Mouse (Mus musculus) embryonic facial prominence, embryonic 14.5 days (tissue): ENCODE measurements around the gene Extl2. TPM values are rescaled to one million over a fixed set of nuclear protein-coding genes. Genes with fewer than 3 reads are reported as not detected.

ENCODE experiments used
- ATAC-seq: fragments of 200-750 bp; cut with Nextera tagmentation; 2 replicates; pipeline ENCODE4 v1.8.0; 2017; ENCODE audit warnings: low read depth, moderate number of reproducible peaks, moderate TSS enrichment
- DNase-seq: peaks from one replicate; pipeline ENCODE4 v3.0.0-alpha.2; 2015; ENCODE audit warnings: low spot score
- H3K27ac ChIP-seq: fragments of 300-500 bp; sonication (generic); replicated peaks from 2 replicates; pipeline ENCODE4 v1.5.1; 2014; ENCODE audit warnings: low read depth, mild to moderate bottlenecking, low read length, moderate library complexity
- H3K27me3 ChIP-seq: fragments of 300-500 bp; sonication (generic); replicated peaks from 2 replicates; pipeline ENCODE4 v1.6.1; 2014; ENCODE audit warnings: low read length; ENCODE audit not compliant: control insufficient read depth, insufficient read depth
- H3K36me3 ChIP-seq: fragments of 300-500 bp; sonication (generic); 2 replicates; pipeline ENCODE4 v1.6.1; 2014; ENCODE audit warnings: low read length, mixed read lengths; ENCODE audit not compliant: control insufficient read depth, insufficient read depth
- H3K4me1 ChIP-seq: fragments of 300-500 bp; sonication (generic); 2 replicates; pipeline ENCODE4 v1.6.1; 2014; ENCODE audit warnings: antibody characterized with exemption, low read length; ENCODE audit not compliant: control insufficient read depth, insufficient read depth
- H3K4me2 ChIP-seq: fragments of 300-500 bp; sonication (generic); 2 replicates; pipeline ENCODE4 v1.6.1; 2014; ENCODE audit warnings: low read depth, mild to moderate bottlenecking, low read length, moderate library complexity, mixed read lengths
- H3K4me3 ChIP-seq: fragments of 300-500 bp; sonication (generic); 2 replicates; pipeline ENCODE4 v1.5.1; 2014; ENCODE audit warnings: low read depth, mild to moderate bottlenecking, low read length
- H3K9ac ChIP-seq: fragments of 300-500 bp; sonication (generic); 2 replicates; pipeline ENCODE4 v1.6.1; 2014; ENCODE audit warnings: low read depth, mild to moderate bottlenecking, low read length, moderate library complexity, mixed read lengths
- H3K9me3 ChIP-seq: fragments of 300-500 bp; sonication (generic); 2 replicates; pipeline ENCODE4 v1.6.1; 2016; ENCODE audit warnings: low read length; ENCODE audit not compliant: control insufficient read depth
- WGBS: fragments of 180-500 bp; shearing (Covaris S2); extraction: QIAGEN DNeasy Blood & Tissue Kit; methylation state at CpG from one replicate; pipeline ENCODE4 v1.1.7; 2014; 5-methylcytosine and 5-hydroxymethylcytosine counted together
- polyA plus RNA-seq: library from polyadenylated mRNA; unstranded; fragments of >200 nt; fragmentation: Nextera tagmentation; extraction: Ambion mirVana; gene quantifications from 2 replicates; pipeline ENCODE4 v1.2.1, GENCODE M21; 2014

Gene Extl2
- polyA plus RNA-seq, 1 experiment from 2014 or later, result 23.8 TPM

DNA sequence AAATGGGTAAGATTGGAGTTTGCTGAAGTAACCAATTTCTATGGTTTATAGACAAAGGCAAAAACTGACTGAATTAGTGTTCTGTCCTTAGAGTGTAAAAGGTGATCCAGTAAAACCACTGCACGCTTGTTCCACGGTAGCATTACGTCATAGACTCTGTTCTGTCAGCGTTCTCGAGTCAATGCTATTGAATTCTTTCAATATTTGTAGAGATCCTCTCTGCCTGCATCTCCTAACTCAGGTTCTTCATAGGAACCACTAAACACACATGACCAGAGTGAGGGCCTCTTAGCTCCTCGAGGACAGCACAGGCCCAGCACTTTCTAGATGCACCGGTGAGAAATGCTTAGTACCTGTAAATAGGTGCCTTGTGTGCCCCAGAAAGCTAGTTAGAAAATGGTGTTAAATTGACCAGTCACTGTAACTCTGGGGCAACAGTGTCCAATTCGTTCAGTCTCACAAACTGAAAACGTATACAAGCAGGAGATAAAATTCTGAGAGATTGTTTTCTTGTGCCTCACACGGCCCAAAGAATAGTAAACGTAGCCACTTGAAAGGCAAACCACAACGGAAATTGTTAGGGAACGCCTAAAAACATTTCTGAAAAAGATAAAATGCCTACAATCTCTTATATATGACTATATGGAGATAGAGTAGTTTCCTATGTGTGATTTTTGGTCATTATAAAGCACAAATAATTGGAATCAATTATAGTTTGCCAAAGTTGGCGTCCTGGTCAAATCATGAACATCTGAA is 35.2 kb upstream of the Extl2 start:
- WGBS, result 89% methylated on average over 14 of the region's 14 CpGs
- no peak overlapping the region for H3K4me2 ChIP-seq
- H3K36me3 ChIP-seq, result peaks cover 49% of the 10 kb centered on the region; the same call in 1 of the 2 replicates
- H3K4me1 ChIP-seq, result no peaks in the 10 kb centered on the region
- H3K9ac ChIP-seq, result no peak overlapping the region
- ATAC-seq (no peak), DNase-seq (no peak)
- no peaks in the 10 kb centered on the region for H3K27me3 ChIP-seq
- H3K9me3 ChIP-seq, result no peaks in the 10 kb centered on the region
- no peak overlapping the region for H3K27ac ChIP-seq
- no peak overlapping the region for H3K4me3 ChIP-seq

GRCm38 (mm10) chr3:115974228-115974627 is 33.0 kb upstream of the Extl2 start:
- Histone ChIP-seq H3K9me3 (no peaks in the 10 kb centered on the region), H3K4me3 (no peak overlapping the region), H3K36me3 (peaks cover 64% of the 10 kb centered on the region; the same call in 1 of the 2 replicates), H3K27ac (no peak overlapping the region), H3K4me2 (no peak overlapping the region), H3K9ac (no peak overlapping the region), H3K4me1 (no peaks in the 10 kb centered on the region), H3K27me3 (no peaks in the 10 kb centered on the region)
- 85% methylated on average over 6 of the region's 6 CpGs for WGBS
- ATAC-seq (no peak), DNase-seq (no peak)

DNA sequence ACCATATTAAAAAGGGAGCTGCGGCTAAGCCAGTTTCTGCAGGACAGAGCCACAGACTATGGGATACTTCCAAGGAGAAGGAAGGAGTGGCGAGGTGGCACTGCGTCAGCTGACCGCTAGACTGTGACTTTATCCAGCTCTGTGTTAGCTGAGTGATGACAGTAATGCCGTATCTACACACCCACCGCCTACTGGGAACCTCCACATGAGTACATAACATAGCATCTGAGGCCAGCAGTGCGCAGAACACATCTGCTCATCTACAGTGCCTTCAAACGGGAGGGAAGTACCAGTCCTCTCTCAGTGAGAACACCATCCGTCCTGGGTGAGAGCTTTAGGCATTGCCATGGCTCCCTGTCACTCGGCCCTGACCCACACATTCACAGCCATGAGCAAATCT is 32.3 kb upstream of the Extl2 start:
- Histone ChIP-seq H3K27me3 (no peaks in the 10 kb centered on the region), H3K9ac (no peak overlapping the region), H3K27ac (no peak overlapping the region), H3K4me3 (no peak overlapping the region), H3K36me3 (peaks cover 67% of the 10 kb centered on the region), H3K9me3 (no peaks in the 10 kb centered on the region), H3K4me2 (no peak overlapping the region), H3K4me1 (no peaks in the 10 kb centered on the region)
- WGBS, result 94% methylated on average over 10 of the region's 10 CpGs
- ATAC-seq (no peak), DNase-seq (no peak)

GRCm38 (mm10) chr3:115979000-115979399 is 28.3 kb upstream of the Extl2 start:
- WGBS, result 31% methylated on average over 1 of the region's 1 CpGs
- Histone ChIP-seq H3K4me2 (no peak overlapping the region), H3K4me3 (no peak overlapping the region), H3K36me3 (peaks cover 69% of the 10 kb centered on the region), H3K27ac (no peak overlapping the region), H3K9ac (no peak overlapping the region), H3K27me3 (no peaks in the 10 kb centered on the region), H3K9me3 (no peaks in the 10 kb centered on the region), H3K4me1 (no peaks in the 10 kb centered on the region)
- DNase-seq, result peak; percentile 54
- no peak for ATAC-seq

DNA sequence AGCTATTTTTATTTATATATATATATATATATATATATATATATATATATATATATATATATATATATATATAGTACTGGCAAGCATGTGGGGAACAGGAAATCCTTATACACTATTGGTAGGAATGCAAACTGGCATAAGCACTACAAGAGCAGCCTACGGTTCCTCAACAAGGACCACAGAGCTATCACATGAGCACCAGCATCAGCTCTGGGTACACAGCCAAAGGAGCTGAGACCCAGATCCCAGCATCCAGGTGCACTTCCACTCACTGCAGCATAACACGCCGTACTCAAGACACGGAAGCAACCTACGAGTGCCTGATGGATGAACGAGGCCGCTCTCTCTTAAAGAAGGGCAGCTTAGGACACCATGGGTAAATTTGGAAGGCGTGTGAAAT is 24.0 kb upstream of the Extl2 start:
- Histone ChIP-seq H3K36me3 (peaks cover 56% of the 10 kb centered on the region), H3K4me2 (no peak overlapping the region), H3K9me3 (no peaks in the 10 kb centered on the region), H3K4me1 (no peaks in the 10 kb centered on the region), H3K27ac (no peak overlapping the region), H3K4me3 (no peak overlapping the region), H3K9ac (no peak overlapping the region), H3K27me3 (no peaks in the 10 kb centered on the region)
- ATAC-seq (no peak), DNase-seq (no peak)
- 93% methylated on average over 8 of the region's 8 CpGs for WGBS

GRCm38 (mm10) chr3:115984653-115985052 is 22.6 kb upstream of the Extl2 start:
- Histone ChIP-seq H3K4me2 (no peak overlapping the region), H3K27me3 (no peaks in the 10 kb centered on the region), H3K4me3 (no peak overlapping the region), H3K27ac (no peak overlapping the region), H3K4me1 (no peaks in the 10 kb centered on the region), H3K9me3 (no peaks in the 10 kb centered on the region), H3K9ac (no peak overlapping the region), H3K36me3 (peaks cover 61% of the 10 kb centered on the region)
- WGBS, result 94% methylated on average over 9 of the region's 9 CpGs
- ATAC-seq, result no peak
- DNase-seq, result no peak

- no peak overlapping the region for H3K4me3 ChIP-seq
- no peaks in the 10 kb centered on the region for H3K27me3 ChIP-seq
- DNase-seq, result peak; percentile 43
- H3K4me1 ChIP-seq, result no peaks in the 10 kb centered on the region
- H3K27ac ChIP-seq, result no peak overlapping the region
- no peaks in the 10 kb centered on the region for H3K9me3 ChIP-seq
- 70% methylated on average over 9 of the region's 9 CpGs for WGBS
- ATAC-seq, result peak; percentile 63; the same call in 1 of the 2 replicates
- H3K36me3 ChIP-seq, result peaks cover 65% of the 10 kb centered on the region
- H3K9ac ChIP-seq, result no peak overlapping the region
- H3K4me2 ChIP-seq, result no peak overlapping the region
These were observed 21.9 kb upstream of the Extl2 start for GRCm38 (mm10) chr3:115985183-115985892.

DNA sequence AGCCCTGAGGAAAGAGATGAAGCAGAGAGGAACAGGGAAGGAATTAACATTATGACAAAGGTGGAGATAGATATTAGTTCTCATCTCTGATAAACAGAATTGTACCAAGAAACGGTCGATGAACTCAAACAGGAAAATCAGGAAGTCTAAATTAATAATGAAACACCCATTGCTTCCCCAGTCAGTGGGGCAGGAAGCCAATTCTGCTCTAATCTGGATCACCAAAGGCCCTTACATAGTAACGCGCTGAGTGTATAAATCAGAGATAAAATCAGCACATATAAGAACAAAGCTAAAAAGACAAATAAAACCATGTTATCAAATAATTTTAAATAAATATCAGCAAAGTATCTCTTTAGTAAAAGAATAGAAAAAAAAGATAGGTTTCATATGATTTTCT is 15.2 kb upstream of the Extl2 start:
- ATAC-seq (no peak), DNase-seq (no peak)
- 78% methylated on average over 4 of the region's 4 CpGs for WGBS
- H3K27ac ChIP-seq, result no peak overlapping the region
- no peaks in the 10 kb centered on the region for H3K9me3 ChIP-seq
- peaks cover 37% of the 10 kb centered on the region for H3K36me3 ChIP-seq
- no peak overlapping the region for H3K4me2 ChIP-seq
- H3K27me3 ChIP-seq, result no peaks in the 10 kb centered on the region
- no peak overlapping the region for H3K4me3 ChIP-seq
- H3K9ac ChIP-seq, result no peak overlapping the region
- H3K4me1 ChIP-seq, result no peaks in the 10 kb centered on the region
